Mouse (Mus musculus) kidney, embryonic 15.5 days (tissue): Measurements from ENCODE around the gene Mrtfa. TPM values are rescaled to one million over a fixed set of nuclear protein-coding genes. Genes with fewer than 3 reads are reported as not detected.

Experiments
- ATAC-seq: fragments of 200-750 bp; cut with Nextera tagmentation; replicated peaks from 2 replicates; pipeline ENCODE4 v1.8.0; 2017; ENCODE audit warnings: moderate TSS enrichment; ENCODE audit not compliant: low FRiP score
- H3K27ac ChIP-seq: fragments of 300-500 bp; sonication (generic); 2 replicates; pipeline ENCODE4 v1.5.1; 2015; ENCODE audit warnings: mild to moderate bottlenecking, inconsistent platforms
- H3K27me3 ChIP-seq: fragments of 300-500 bp; sonication (generic); 2 replicates; pipeline ENCODE4 v1.6.1; 2015; ENCODE audit warnings: inconsistent platforms
- H3K36me3 ChIP-seq: fragments of 300-500 bp; sonication (generic); 2 replicates; pipeline ENCODE4 v1.6.1; 2015; ENCODE audit warnings: inconsistent platforms
- H3K4me1 ChIP-seq: fragments of 300-500 bp; sonication (generic); 2 replicates; pipeline ENCODE4 v1.6.1; 2015; ENCODE audit warnings: inconsistent platforms
- H3K4me2 ChIP-seq: fragments of 300-500 bp; sonication (generic); 2 replicates; pipeline ENCODE4 v1.6.1; 2015; ENCODE audit warnings: moderate library complexity, mild to moderate bottlenecking, inconsistent platforms
- H3K4me3 ChIP-seq: fragments of 300-500 bp; sonication (generic); replicated peaks from 2 replicates; pipeline ENCODE4 v1.5.1; 2015; ENCODE audit warnings: mild to moderate bottlenecking, inconsistent platforms
- H3K9ac ChIP-seq: fragments of 300-500 bp; sonication (generic); 2 replicates; pipeline ENCODE4 v1.6.1; 2015; ENCODE audit warnings: mild to moderate bottlenecking, inconsistent platforms
- H3K9me3 ChIP-seq: fragments of 300-500 bp; sonication (generic); replicated peaks from 2 replicates; pipeline ENCODE4 v1.6.1; 2016; ENCODE audit warnings: inconsistent platforms
- WGBS: fragments of 180-500 bp; shearing (Covaris S2); methylation state at CpG from one replicate; pipeline ENCODE4 v1.1.7; 2015; ENCODE audit warnings: mixed read lengths; 5-methylcytosine and 5-hydroxymethylcytosine counted together
- polyA plus RNA-seq: library from polyadenylated mRNA; unstranded; fragments of >200 nt; fragmentation: Nextera tagmentation; extraction: Ambion mirVana; gene quantifications from 2 replicates; pipeline ENCODE4 v1.2.1, GENCODE M21; 2015

Mrtfa gene
- polyA plus RNA-seq, 1 experiment from 2014 or later: 27.0 TPM

- 51% methylated on average over 6 of the region's 6 CpGs for WGBS
- no peak overlapping the region for H3K27ac ChIP-seq
- H3K4me2 ChIP-seq: no peak overlapping the region
- no peaks in the 10 kb centered on the region for H3K27me3 ChIP-seq
- peaks cover 47% of the 10 kb centered on the region for H3K4me1 ChIP-seq
- no peak overlapping the region for H3K9ac ChIP-seq
- no peaks in the 10 kb centered on the region for H3K9me3 ChIP-seq
- ATAC-seq: no peak
- H3K4me3 ChIP-seq: no peak overlapping the region
- H3K36me3 ChIP-seq: 0 out of 2 replicates have a peak, but pooled peaks cover 2% of the 10 kb centered on the region
Observed at GRCm38 (mm10) chr15:81034119-81034518, 156.4 kb downstream of the Mrtfa start.

GRCm38 (mm10) chr15:81032941-81033629 lies 157.5 kb downstream of the Mrtfa start:
- Histone ChIP-seq H3K4me2 (no peak overlapping the region), H3K27me3 (no peaks in the 10 kb centered on the region), H3K27ac (no peak overlapping the region), H3K36me3 (0 out of 2 replicates have a peak, but pooled peaks cover 2% of the 10 kb centered on the region), H3K9me3 (no peaks in the 10 kb centered on the region), H3K4me3 (no peak overlapping the region), H3K4me1 (peaks cover 48% of the 10 kb centered on the region), H3K9ac (no peak overlapping the region)
- ATAC-seq: 0 out of 2 replicates have a peak, but pooled peaks have one; percentile 40
- WGBS: 19% methylated on average over 9 of the region's 9 CpGs

GRCm38 (mm10) chr15:81031611-81032010 lies 158.9 kb downstream of the Mrtfa start:
- no peak overlapping the region for H3K4me3 ChIP-seq
- no peak overlapping the region for H3K4me2 ChIP-seq
- no peak overlapping the region for H3K27ac ChIP-seq
- 71% methylated on average over 4 of the region's 4 CpGs for WGBS
- ATAC-seq: no peak
- H3K9ac ChIP-seq: no peak overlapping the region
- H3K36me3 ChIP-seq: 0 out of 2 replicates have a peak, but pooled peaks cover under 1% of the 10 kb centered on the region
- H3K4me1 ChIP-seq: peaks cover 62% of the 10 kb centered on the region
- H3K27me3 ChIP-seq: no peaks in the 10 kb centered on the region
- H3K9me3 ChIP-seq: no peaks in the 10 kb centered on the region

- WGBS: 63% methylated on average over 10 of the region's 10 CpGs
- Histone ChIP-seq H3K36me3 (no peaks in the 10 kb centered on the region), H3K4me2 (no peak overlapping the region)
Observed at GRCm38 (mm10) chr15:81030891-81031425, 159.6 kb downstream of the Mrtfa start.

GRCm38 (mm10) chr15:81027378-81028173 lies 163.0 kb downstream of the Mrtfa start:
- Histone ChIP-seq H3K9me3 (no peaks in the 10 kb centered on the region), H3K4me2 (no peak overlapping the region), H3K4me3 (no peak overlapping the region), H3K36me3 (no peaks in the 10 kb centered on the region), H3K27me3 (no peaks in the 10 kb centered on the region), H3K9ac (no peak overlapping the region), H3K4me1 (peaks cover 29% of the 10 kb centered on the region), H3K27ac (no peak overlapping the region; the same call in 1 of the 2 replicates)
- 31% methylated on average over 8 of the region's 8 CpGs for WGBS
- peak; percentile 85 for ATAC-seq

More at GRCm38 (mm10) chr15:81030891-81031425, 159.6 kb downstream of the Mrtfa start:
- ATAC-seq: no peak
- no peak overlapping the region for H3K4me3 ChIP-seq
- no peaks in the 10 kb centered on the region for H3K27me3 ChIP-seq
- no peak overlapping the region for H3K27ac ChIP-seq
- H3K9ac ChIP-seq: no peak overlapping the region
- no peaks in the 10 kb centered on the region for H3K9me3 ChIP-seq
- peaks cover 62% of the 10 kb centered on the region for H3K4me1 ChIP-seq

- no peak overlapping the region for H3K4me2 ChIP-seq
- no peak overlapping the region for H3K9ac ChIP-seq
- H3K9me3 ChIP-seq: no peaks in the 10 kb centered on the region
- H3K27ac ChIP-seq: no peak overlapping the region
- peaks cover 29% of the 10 kb centered on the region for H3K4me1 ChIP-seq
- H3K27me3 ChIP-seq: no peaks in the 10 kb centered on the region
- ATAC-seq: no peak
- no peak overlapping the region for H3K4me3 ChIP-seq
- 68% methylated on average over 5 of the region's 5 CpGs for WGBS
- H3K36me3 ChIP-seq: no peaks in the 10 kb centered on the region; the same call in 1 of the 2 replicates
Observed at GRCm38 (mm10) chr15:81026901-81027300, 163.7 kb downstream of the Mrtfa start.

- Histone ChIP-seq H3K4me1 (peaks cover 16% of the 10 kb centered on the region), H3K27me3 (no peaks in the 10 kb centered on the region), H3K4me2 (no peak overlapping the region), H3K27ac (no peak overlapping the region), H3K9ac (no peak overlapping the region), H3K4me3 (no peak overlapping the region), H3K36me3 (peaks cover 24% of the 10 kb centered on the region), H3K9me3 (no peaks in the 10 kb centered on the region)
- ATAC-seq: no peak
- 91% methylated on average over 9 of the region's 9 CpGs for WGBS
Observed at GRCm38 (mm10) chr15:81023842-81024241, 166.7 kb downstream of the Mrtfa start.

- WGBS: 84% methylated on average over 7 of the region's 7 CpGs
- Histone ChIP-seq H3K36me3 (peaks cover 38% of the 10 kb centered on the region), H3K4me1 (peaks cover 9% of the 10 kb centered on the region), H3K27me3 (no peaks in the 10 kb centered on the region), H3K27ac (no peak overlapping the region), H3K9ac (no peak overlapping the region), H3K4me3 (no peak overlapping the region), H3K9me3 (no peaks in the 10 kb centered on the region), H3K4me2 (no peak overlapping the region)
- ATAC-seq: no peak
Observed at GRCm38 (mm10) chr15:81022437-81022836, 168.1 kb downstream of the Mrtfa start.

GRCm38 (mm10) chr15:81021377-81021776 lies 169.2 kb downstream of the Mrtfa start:
- ATAC-seq: no peak
- H3K27ac ChIP-seq: no peak overlapping the region
- no peaks in the 10 kb centered on the region for H3K27me3 ChIP-seq
- no peak overlapping the region for H3K9ac ChIP-seq
- no peaks in the 10 kb centered on the region for H3K9me3 ChIP-seq
- H3K36me3 ChIP-seq: peaks cover 48% of the 10 kb centered on the region
- no peak overlapping the region for H3K4me2 ChIP-seq
- no peaks in the 10 kb centered on the region for H3K4me1 ChIP-seq
- 85% methylated on average over 6 of the region's 6 CpGs for WGBS
- H3K4me3 ChIP-seq: no peak overlapping the region

- no peak overlapping the region for H3K4me3 ChIP-seq
- H3K4me1 ChIP-seq: no peaks in the 10 kb centered on the region
- H3K9me3 ChIP-seq: no peaks in the 10 kb centered on the region
- peaks cover 87% of the 10 kb centered on the region for H3K36me3 ChIP-seq
- WGBS: 71% methylated on average over 7 of the region's 7 CpGs
- ATAC-seq: no peak
- H3K27ac ChIP-seq: no peak overlapping the region
- H3K4me2 ChIP-seq: no peak overlapping the region
- H3K27me3 ChIP-seq: no peaks in the 10 kb centered on the region
- H3K9ac ChIP-seq: no peak overlapping the region
Observed at GRCm38 (mm10) chr15:81017308-81017707, 173.2 kb downstream of the Mrtfa start.

GRCm38 (mm10) chr15:81016488-81016887 lies 174.1 kb downstream of the Mrtfa start:
- H3K36me3 ChIP-seq: peaks cover 94% of the 10 kb centered on the region
- 87% methylated on average over 10 of the region's 10 CpGs for WGBS
- no peak for ATAC-seq

More at GRCm38 (mm10) chr15:81016488-81016887, 174.1 kb downstream of the Mrtfa start:
- no peak overlapping the region for H3K9ac ChIP-seq
- H3K27me3 ChIP-seq: no peaks in the 10 kb centered on the region
- H3K27ac ChIP-seq: no peak overlapping the region
- no peaks in the 10 kb centered on the region for H3K4me1 ChIP-seq
- no peak overlapping the region for H3K4me2 ChIP-seq
- no peaks in the 10 kb centered on the region for H3K9me3 ChIP-seq
- H3K4me3 ChIP-seq: no peak overlapping the region
